Mouse (Mus musculus) liver, embryonic 14.5 days (tissue): ENCODE data around the gene Smchd1.

ENCODE experiments used
- CTCF ChIP-seq: IDR thresholded peaks from 2 replicates; pipeline ENCODE4 v1.5.1; 2016; ENCODE audit warnings: antibody characterized with exemption, low read depth, control low read depth
- EP300 ChIP-seq: IDR thresholded peaks from 2 replicates; pipeline ENCODE4 v1.6.1; 2016; ENCODE audit warnings: antibody characterized with exemption, low read depth

GRCm38 (mm10) chr17:71377901-71378300, 97.2 kb downstream of the Smchd1 start:
- TF ChIP-seq EP300, result no peak
- no peak for TF ChIP-seq CTCF
